Mouse (Mus musculus) large intestine, adult 2 months (tissue): ENCODE data around the gene 1500015O10Rik. TPM values are rescaled to one million over a fixed set of nuclear protein-coding genes. Genes with fewer than 3 reads are reported as not detected.

Experiments used
- DNase-seq: peaks from one replicate; pipeline ENCODE4 v3.0.0-alpha.2; 2012; ENCODE audit warnings: low read depth, low spot score
- WGBS: fragments of 180-500 bp; shearing (Covaris S2); methylation state at CpG from one replicate; pipeline ENCODE4 v1.1.7; 2018; 5-methylcytosine and 5-hydroxymethylcytosine counted together
- polyA plus RNA-seq: library from polyadenylated mRNA; depleted of rRNA; stranded (reverse); fragments of >200 nt; gene quantifications from 2 replicates; pipeline ENCODE4 v1.2.3, GENCODE M21; 2012; rRNA removed

The 1500015O10Rik gene
- 0.15 and 0.26 TPM in 2 replicates for polyA plus RNA-seq

GRCm38 (mm10) chr1:43730491-43730924, at the start of gene 1500015O10Rik:
TSS of gene 1500015O10Rik (plus strand) at chr1:43730602.
- 59% methylated on average over 16 of the region's 16 CpGs for WGBS
- DNase-seq: no peak

- no peak for DNase-seq
- WGBS: 92% methylated on average over 13 of the region's 13 CpGs
These were observed 40.4 kb upstream of the 1500015O10Rik start for GRCm38 (mm10) chr1:43689983-43690382.

- 92% methylated on average over 15 of the region's 15 CpGs for WGBS
- no peak for DNase-seq
These were observed 39.9 kb upstream of the 1500015O10Rik start for GRCm38 (mm10) chr1:43690507-43690906.

GRCm38 (mm10) chr1:43694076-43694475, 36.3 kb upstream of the 1500015O10Rik start:
- no peak for DNase-seq
- WGBS: 68% methylated on average over 3 of the region's 3 CpGs

GRCm38 (mm10) chr1:43694851-43695545, 35.4 kb upstream of the 1500015O10Rik start:
- WGBS: 24% methylated on average over 6 of the region's 6 CpGs

GRCm38 (mm10) chr1:43698577-43699000, 31.8 kb upstream of the 1500015O10Rik start:
- 10% methylated on average over 4 of the region's 4 CpGs for WGBS
- DNase-seq: no peak

More at GRCm38 (mm10) chr1:43694851-43695545, 35.4 kb upstream of the 1500015O10Rik start:
- DNase-seq: peak; percentile 16

GRCm38 (mm10) chr1:43714841-43715240, 15.6 kb upstream of the 1500015O10Rik start:
- DNase-seq: no peak
- WGBS: 70% methylated on average over 2 of the region's 2 CpGs

DNA sequence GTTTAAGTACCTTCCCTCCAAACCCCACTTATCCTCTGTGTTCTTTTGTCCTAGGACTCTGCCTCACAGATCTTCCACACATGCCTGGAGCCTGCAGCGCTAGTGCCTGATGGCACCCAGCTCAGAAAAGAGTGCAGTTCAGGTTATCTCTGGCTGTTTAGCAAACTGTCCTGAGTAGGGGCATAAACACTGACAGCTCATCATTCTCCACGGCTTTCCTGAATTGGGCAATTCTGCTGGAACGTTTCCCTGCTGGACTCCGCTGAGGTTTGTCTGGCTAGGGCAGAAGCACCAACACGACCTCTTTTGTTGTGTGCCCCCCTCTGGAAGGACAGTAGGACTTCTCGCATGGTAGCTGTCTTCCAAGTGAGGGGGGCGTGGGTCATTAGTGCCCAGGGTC, 12.4 kb upstream of the 1500015O10Rik start:
- 66% methylated on average over 7 of the region's 7 CpGs for WGBS
- DNase-seq: no peak

DNA sequence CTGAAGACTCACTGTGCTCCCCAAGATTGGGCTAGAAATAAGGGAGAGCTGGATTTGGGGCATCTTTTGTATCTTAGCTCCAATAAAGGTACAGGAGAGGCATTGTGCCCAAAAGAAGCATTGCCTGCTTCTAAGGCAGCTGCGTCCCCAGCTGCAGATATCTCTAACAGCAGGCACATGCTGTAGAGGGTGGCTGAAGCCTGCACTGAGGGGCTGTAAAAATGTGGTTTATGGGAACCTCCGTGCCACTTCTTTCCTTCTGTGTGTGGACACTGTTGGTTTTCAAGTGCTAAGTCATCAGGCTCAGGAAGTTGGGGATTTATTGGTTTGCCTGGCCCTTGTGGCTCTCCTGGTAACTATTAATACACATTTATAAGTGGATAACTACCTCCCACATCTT, 11.6 kb upstream of the 1500015O10Rik start:
- DNase-seq: no peak
- WGBS: 17% methylated on average over 2 of the region's 2 CpGs

- 64% methylated on average over 1 of the region's 1 CpGs for WGBS
These were observed 7.9 kb upstream of the 1500015O10Rik start for GRCm38 (mm10) chr1:43722459-43722858.

GRCm38 (mm10) chr1:43732100-43732499, 1.7 kb downstream of the 1500015O10Rik start:
- DNase-seq: no peak
- 84% methylated on average over 4 of the region's 4 CpGs for WGBS

More at GRCm38 (mm10) chr1:43722459-43722858, 7.9 kb upstream of the 1500015O10Rik start:
- no peak for DNase-seq

DNA sequence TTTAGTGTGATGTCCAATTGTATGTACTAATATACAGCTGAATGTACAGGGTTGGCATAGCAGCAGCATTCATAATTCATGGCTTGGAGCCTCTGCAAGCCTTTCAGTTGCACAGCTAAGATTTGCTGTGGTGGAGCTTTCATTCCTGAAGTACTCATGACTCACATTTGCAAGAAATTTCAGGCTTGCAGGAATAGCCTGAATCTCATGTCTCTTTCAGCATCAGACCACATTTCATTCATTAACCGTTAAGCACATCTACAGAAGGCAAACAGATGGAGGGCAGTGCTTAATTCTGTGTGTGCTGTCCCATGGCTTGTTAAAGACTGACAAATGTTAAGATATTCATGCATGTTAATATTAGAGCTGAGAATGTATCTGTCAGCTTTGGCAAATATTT, 2.3 kb downstream of the 1500015O10Rik start:
- WGBS: 79% methylated on average over 1 of the region's 1 CpGs
- DNase-seq: no peak

- WGBS: 73% methylated on average over 7 of the region's 7 CpGs
These were observed 7.6 kb downstream of the 1500015O10Rik start for GRCm38 (mm10) chr1:43737812-43738518.

DNA sequence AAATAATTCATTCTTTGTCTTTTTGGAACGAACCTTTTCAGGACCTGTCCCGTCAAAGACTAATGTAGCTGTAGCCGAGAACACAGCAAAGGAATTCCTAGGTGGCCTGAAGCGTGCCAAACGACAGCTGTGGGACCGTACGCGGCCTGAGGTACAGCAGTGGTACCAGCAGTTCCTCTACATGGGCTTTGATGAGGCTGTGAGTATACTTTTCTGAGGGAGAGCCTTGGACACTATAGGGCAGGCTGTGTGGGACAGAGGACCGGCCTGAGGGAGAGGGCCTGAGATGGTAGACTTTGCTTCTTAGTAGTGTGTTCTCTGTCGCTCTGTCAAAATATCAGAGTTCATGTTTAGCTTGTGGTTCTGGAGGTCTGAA, 8.1 kb downstream of the 1500015O10Rik start:
- no peak for DNase-seq
- WGBS: 91% methylated on average over 10 of the region's 10 CpGs

More at GRCm38 (mm10) chr1:43737812-43738518, 7.6 kb downstream of the 1500015O10Rik start:
- DNase-seq: no peak

GRCm38 (mm10) chr1:43754448-43755312, 24.3 kb downstream of the 1500015O10Rik start:
- DNase-seq: no peak
- WGBS: 57% methylated on average over 8 of the region's 8 CpGs

DNA sequence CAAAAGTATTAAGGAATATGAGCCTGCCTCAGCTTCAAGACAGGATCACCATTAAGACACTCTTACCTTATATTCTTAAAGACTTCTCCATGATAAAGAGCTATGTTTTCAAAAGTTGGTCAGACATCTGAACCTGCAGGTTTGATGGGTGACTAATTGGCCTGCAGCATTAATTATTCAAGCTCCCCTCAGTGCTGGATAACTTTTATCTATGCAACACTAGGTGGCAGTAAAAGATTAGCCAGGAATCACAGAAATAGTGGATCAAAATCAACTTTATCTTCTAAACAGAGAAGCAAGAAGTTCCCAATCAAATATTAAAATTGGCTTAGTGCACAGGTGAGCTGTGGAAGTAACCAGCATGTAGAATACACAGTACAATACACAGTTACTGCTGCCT, 29.7 kb downstream of the 1500015O10Rik start:
- DNase-seq: no peak

DNA sequence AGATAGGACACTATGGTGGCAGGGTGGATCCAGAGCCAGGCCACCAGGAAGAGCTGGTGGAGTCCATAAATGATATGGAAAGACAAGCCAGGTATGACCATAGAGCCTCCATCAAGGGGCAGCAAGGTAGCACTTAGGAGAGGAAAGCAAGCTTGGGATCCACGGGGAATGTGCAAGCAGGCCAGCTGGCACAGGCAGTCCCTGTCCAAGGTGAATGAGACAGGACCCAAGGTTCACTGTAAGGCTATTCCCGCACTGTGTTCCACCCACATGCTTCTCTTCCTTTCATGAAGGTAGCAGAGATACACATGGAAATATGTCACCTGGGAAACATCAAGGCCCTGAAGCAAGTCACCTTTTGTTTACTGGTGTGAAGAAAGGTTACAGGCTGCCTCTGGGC, 34.1 kb downstream of the 1500015O10Rik start:
- no peak for DNase-seq
- WGBS: 85% methylated on average over 2 of the region's 2 CpGs

DNA sequence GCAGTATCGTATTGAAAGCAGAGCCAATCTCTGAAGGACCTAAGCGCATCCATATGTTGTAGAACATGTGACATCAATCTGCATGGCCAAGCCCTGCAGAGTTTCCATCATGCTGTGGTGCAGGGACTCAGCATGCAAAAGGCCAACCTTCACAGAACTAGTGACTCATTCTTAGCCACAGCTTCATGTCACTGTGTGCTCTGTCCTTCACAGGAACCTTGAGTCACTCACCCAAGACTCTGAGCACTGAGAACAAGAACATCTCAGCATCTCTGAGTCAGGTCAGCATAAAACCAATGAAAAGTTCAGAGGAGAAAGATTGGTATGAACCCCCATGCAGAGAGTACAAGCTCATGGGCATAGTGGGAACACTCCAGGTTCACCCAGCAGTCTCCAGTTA, 35.9 kb downstream of the 1500015O10Rik start:
- 98% methylated on average over 2 of the region's 2 CpGs for WGBS

DNA sequence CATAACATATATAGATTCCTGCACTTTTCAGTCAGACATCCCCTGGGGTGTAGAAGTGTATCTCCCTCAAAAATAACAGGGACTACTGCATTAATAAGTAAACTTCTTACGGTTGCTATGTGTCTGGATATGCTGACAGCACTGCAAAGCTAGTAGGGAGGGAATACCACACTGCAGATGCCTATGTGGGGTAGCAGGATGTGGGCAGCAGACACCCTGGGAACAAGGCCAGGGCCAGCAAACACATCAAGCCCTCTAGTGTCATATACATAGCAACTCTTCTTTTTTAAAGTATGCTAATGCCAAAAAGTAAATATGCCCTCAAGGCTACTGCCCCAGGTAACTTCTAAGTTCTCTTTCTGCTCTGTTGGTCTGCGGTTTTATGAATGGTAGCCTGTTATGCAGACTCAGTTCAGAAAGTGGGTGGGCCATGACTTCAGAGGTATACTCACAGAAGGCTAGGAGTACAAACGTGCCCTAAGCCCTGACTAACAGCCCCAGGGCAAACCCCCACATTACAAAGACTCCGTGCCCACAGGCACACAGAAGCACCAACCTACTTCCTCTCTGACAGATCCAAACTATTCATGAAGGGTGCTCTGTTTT, 38.1 kb downstream of the 1500015O10Rik start:
- WGBS: 56% methylated on average over 4 of the region's 4 CpGs
- DNase-seq: no peak

More for the DNA sequence above, 35.9 kb downstream of the 1500015O10Rik start:
- DNase-seq: no peak

GRCm38 (mm10) chr1:43769348-43769747, 38.9 kb downstream of the 1500015O10Rik start:
- 23% methylated on average over 1 of the region's 1 CpGs for WGBS
- DNase-seq: peak; percentile 31
